ENCODE assay signal across 8 mouse cellular contexts in genomic region chr5:64959843-64960230, GRCm38 (mm10). TPM values are rescaled to one million over a fixed set of nuclear protein-coding genes. Genes with fewer than 3 reads are reported as not detected.
A peak's percentile ranks its signal among the peaks of the same experiment; 100 is the strongest.
DNase-seq lines count a peak whose midpoint lies in the region; ATAC-seq and TF ChIP-seq lines count a peak whose summit lies in the region.

Tlr6 (minus strand) TSS chr5:64960097.

- H3K27me3 ChIP-seq in erythroblast, embryonic 14.5 days (ENCODE audit: control insufficient read depth) = peaks cover 5% of the 10 kb centered on the region
- no peaks in the 10 kb centered on the region for H3K27me3 ChIP-seq in C2C12 (ENCODE audit: control insufficient read depth, insufficient read depth, insufficient read length)

- peak; percentile 43 for DNase-seq in c-Kit-negative CD71-positive TER-119-positive erythroid progenitor cells, embryonic 14.5 days (ENCODE audit: low read depth, low spot score)
- DNase-seq in induced T-regulatory cell, adult 2 months (ENCODE audit: low read depth) = peak; percentile 76
- DNase-seq in lung, adult 2 months = peak; percentile 34
- DNase-seq in spleen, postnatal 4 days (ENCODE audit: low spot score in 2 of 2) = peak; percentile 68 to 81
- DNase-seq in embryo, embryonic 11 days = no peak

- no peaks in the 10 kb centered on the region for H3K79me2 ChIP-seq in C2C12 (ENCODE audit: control insufficient read depth, insufficient read depth)

- 58% methylated on average over 13 of the region's 13 CpGs for WGBS in lung, adult 2 months

- H3K79me3 ChIP-seq in C2C12 (ENCODE audit: low read depth) = no peaks in the 10 kb centered on the region

- peaks cover 2% of the 10 kb centered on the region; the same call in 1 of the 2 replicates for H3K4me1 ChIP-seq in erythroblast, embryonic 14.5 days (ENCODE audit: control insufficient read depth)
- no peaks in the 10 kb centered on the region for H3K4me1 ChIP-seq in lung, adult 2 months (ENCODE audit: control insufficient read depth, insufficient read depth, low read length)

- peak; percentile 16 for TF ChIP-seq CTCF in C2C12 (IDR thresholded peaks at IDR 0.05; ENCODE audit: control insufficient read depth, insufficient read depth, insufficient read length)
- no peak for TF ChIP-seq CTCF in lung, adult 2 months (IDR thresholded peaks at IDR 0.05; ENCODE audit: insufficient read depth, low read length)

- H3K9me3 ChIP-seq in erythroblast, embryonic 14.5 days (ENCODE audit: control insufficient read depth, low read length) = no peaks in the 10 kb centered on the region

- peak within 1 kb of the TSS; percentile 52 for H3ac ChIP-seq in C2C12 (ENCODE audit: control insufficient read depth, insufficient read length, low read depth)

- ATAC-seq in erythroblast, adult 5-6 weeks (replicated peaks; ENCODE audit: low FRiP score, poor library complexity, severe bottlenecking) = no peak

- H3K4me3 ChIP-seq in erythroblast, embryonic 14.5 days (replicated peaks) = peak within 1 kb of the TSS; percentile 57
- H3K4me3 ChIP-seq in C2C12 (ENCODE audit: insufficient read depth, poor library complexity, severe bottlenecking) = peak within 1 kb of the TSS; percentile 21
- peak within 1 kb of the TSS; percentile 48 for H3K4me3 ChIP-seq in lung, adult 2 months (replicated peaks; ENCODE audit: extremely low read depth, low read depth, low read length)

- no peaks in the 10 kb centered on the region for H3K36me3 ChIP-seq in erythroblast, embryonic 14.5 days (ENCODE audit: control insufficient read depth)
- no peaks in the 10 kb centered on the region for H3K36me3 ChIP-seq in C2C12 (ENCODE audit: control insufficient read depth, insufficient read depth)

- no peak for TF ChIP-seq POLR2A in lung, adult 2 months (IDR thresholded peaks at IDR 0.05; ENCODE audit: borderline replicate concordance, extremely low read depth, low read depth, low read length)

TF ChIP-seq in C2C12, 6 proteins besides CTCF, POLR2A, EP300 and RAD21:
- TF ChIP-seq MAX (IDR thresholded peaks at IDR 0.05) (no peak), CEBPB (IDR thresholded peaks at IDR 0.05; ENCODE audit: low read depth) (no peak), MYOG (IDR thresholded peaks at IDR 0.05; ENCODE audit: control insufficient read depth, extremely low read depth, insufficient read length) (no peak), FOSL1 (IDR thresholded peaks at IDR 0.05; ENCODE audit: insufficient read depth, low read length, poor library complexity, severe bottlenecking) (no peak), MYOD1 (IDR thresholded peaks at IDR 0.05; ENCODE audit: control insufficient read depth, insufficient read length, low read depth) (no peak), USF1 (IDR thresholded peaks at IDR 0.05; ENCODE audit: low read depth) (no peak)

RNA-seq across cellular contexts. Expression of gene Tlr6, which starts in this region (rescaled TPM):
- polyA plus RNA-seq in erythroblast, embryonic 14.5 days (2012) = not detected in 2 replicates
- 1.9 and 2.1 TPM in 2 replicates for total RNA-seq in erythroblast, adult 5-6 weeks (2015; ENCODE audit: low replicate concordance)
- 1.1 TPM in 2 replicates for total RNA-seq in erythroblast, adult 5-6 weeks (2017; ENCODE audit: low replicate concordance)
- 0.87 TPM for polyA plus RNA-seq in C2C12 (2012; fragmentation: generic; extraction: Trizol)
- 0.83 and 1.4 TPM in 2 replicates for polyA plus RNA-seq in lung, adult 2 months (2012; rRNA removed)
